Mouse (Mus musculus) midbrain, embryonic 14.5 days (tissue): ENCODE results near the gene Bola3. TPM values are rescaled to one million over a fixed set of nuclear protein-coding genes. Genes with fewer than 3 reads are reported as not detected.

Experiments used
- ATAC-seq: fragments of 200-750 bp; cut with Nextera tagmentation; 2 replicates; pipeline ENCODE4 v1.8.0; 2017; ENCODE audit warnings: moderate number of reproducible peaks, moderate library complexity; ENCODE audit not compliant: low FRiP score, low TSS enrichment
- DNase-seq: peaks from one replicate; pipeline ENCODE4 v3.0.0-alpha.2; 2015
- H3K27ac ChIP-seq: fragments of 300-500 bp; sonication (generic); replicated peaks from 2 replicates; pipeline ENCODE4 v1.5.1; 2014; ENCODE audit warnings: mild to moderate bottlenecking, low read depth, low read length, moderate library complexity
- H3K27me3 ChIP-seq: fragments of 300-500 bp; sonication (generic); 2 replicates; pipeline ENCODE4 v1.6.1; 2014; ENCODE audit warnings: low read length, control low read depth, mixed read lengths; ENCODE audit not compliant: control insufficient read depth, insufficient read depth
- H3K36me3 ChIP-seq: fragments of 300-500 bp; sonication (generic); 2 replicates; pipeline ENCODE4 v1.6.1; 2014; ENCODE audit warnings: low read length, control low read depth; ENCODE audit not compliant: control insufficient read depth, insufficient read depth
- H3K4me1 ChIP-seq: fragments of 300-500 bp; sonication (generic); 2 replicates; pipeline ENCODE4 v1.6.1; 2014; ENCODE audit warnings: mild to moderate bottlenecking, antibody characterized with exemption, low read length, control low read depth; ENCODE audit not compliant: control insufficient read depth, insufficient read depth
- H3K4me2 ChIP-seq: fragments of 300-500 bp; sonication (generic); 2 replicates; pipeline ENCODE4 v1.6.1; 2014; ENCODE audit warnings: mild to moderate bottlenecking, low read length, moderate library complexity
- H3K4me3 ChIP-seq: fragments of 300-500 bp; sonication (generic); replicated peaks from 2 replicates; pipeline ENCODE4 v1.5.1; 2014; ENCODE audit warnings: low read depth, low read length
- H3K9ac ChIP-seq: fragments of 300-500 bp; sonication (generic); replicated peaks from 2 replicates; pipeline ENCODE4 v1.6.1; 2014; ENCODE audit warnings: mild to moderate bottlenecking, low read length, moderate library complexity
- H3K9me3 ChIP-seq: fragments of 300-500 bp; sonication (generic); 2 replicates; pipeline ENCODE4 v1.6.1; 2016; ENCODE audit warnings: low read length, control low read depth, mixed read lengths; ENCODE audit not compliant: control insufficient read depth
- WGBS: fragments of 180-500 bp; shearing (Covaris S2); extraction: QIAGEN DNeasy Blood & Tissue Kit; methylation state at CpG from one replicate; pipeline ENCODE4 v1.1.7; 2014; 5-methylcytosine and 5-hydroxymethylcytosine counted together
- polyA plus RNA-seq: library from polyadenylated mRNA; unstranded; fragments of >200 nt; fragmentation: Nextera tagmentation; extraction: Ambion mirVana; gene quantifications from 2 replicates; pipeline ENCODE4 v1.2.1, GENCODE M21; 2014

Gene Bola3
- polyA plus RNA-seq, 1 experiment from 2014 or later: 54.5 TPM

- 95% methylated on average over 21 of the region's 21 CpGs for WGBS
- Histone ChIP-seq H3K9me3 (no peaks in the 10 kb centered on the region), H3K27ac (no peak overlapping the region), H3K4me1 (no peaks in the 10 kb centered on the region), H3K4me2 (no peak overlapping the region), H3K36me3 (peaks cover 94% of the 10 kb centered on the region), H3K4me3 (no peak overlapping the region), H3K9ac (no peak overlapping the region), H3K27me3 (no peaks in the 10 kb centered on the region)
- DNase-seq (no peak), ATAC-seq (no peak)
These were observed 21.5 kb downstream of the Bola3 start for GRCm38 (mm10) chr6:83370316-83370965.

DNA sequence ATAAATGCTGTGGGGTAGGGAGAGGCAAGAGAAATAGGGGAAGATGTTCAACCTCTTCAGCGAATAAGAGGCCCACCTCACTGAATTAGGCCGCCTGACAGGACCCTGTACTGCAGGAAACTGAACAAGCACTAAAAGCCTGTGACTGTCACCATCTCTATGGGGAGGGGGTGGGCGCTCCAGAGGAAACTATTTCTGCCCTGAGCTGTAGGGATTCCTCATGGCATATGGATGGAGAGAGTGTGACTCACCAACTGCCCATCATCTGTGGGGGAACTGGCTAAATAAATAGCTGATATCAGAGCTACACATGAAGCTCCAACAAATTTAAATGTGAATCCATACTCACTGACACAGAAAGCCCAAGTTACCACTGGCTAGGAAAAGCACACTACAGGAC is 22.4 kb downstream of the Bola3 start:
- H3K4me3 ChIP-seq: no peak overlapping the region
- H3K4me1 ChIP-seq: no peaks in the 10 kb centered on the region
- no peaks in the 10 kb centered on the region for H3K27me3 ChIP-seq
- H3K36me3 ChIP-seq: peaks cover 99% of the 10 kb centered on the region
- H3K27ac ChIP-seq: no peak overlapping the region
- H3K4me2 ChIP-seq: no peak overlapping the region
- ATAC-seq (no peak), DNase-seq (no peak)
- no peaks in the 10 kb centered on the region for H3K9me3 ChIP-seq
- H3K9ac ChIP-seq: no peak overlapping the region
- 93% methylated on average over 3 of the region's 3 CpGs for WGBS

GRCm38 (mm10) chr6:83373704-83374300 is 24.9 kb downstream of the Bola3 start:
- no peaks in the 10 kb centered on the region for H3K4me1 ChIP-seq
- 88% methylated on average over 9 of the region's 9 CpGs for WGBS
- no peaks in the 10 kb centered on the region for H3K27me3 ChIP-seq
- no peak overlapping the region for H3K4me3 ChIP-seq
- no peak overlapping the region for H3K4me2 ChIP-seq
- no peaks in the 10 kb centered on the region for H3K9me3 ChIP-seq
- H3K36me3 ChIP-seq: peaks cover 100% of the 10 kb centered on the region
- DNase-seq (no peak), ATAC-seq (no peak)
- H3K27ac ChIP-seq: no peak overlapping the region
- H3K9ac ChIP-seq: no peak overlapping the region

- H3K27me3 ChIP-seq: no peaks in the 10 kb centered on the region
- H3K9ac ChIP-seq: no peak overlapping the region
- no peaks in the 10 kb centered on the region for H3K9me3 ChIP-seq
- H3K27ac ChIP-seq: no peak overlapping the region
- DNase-seq: no peak
- no peak overlapping the region for H3K4me2 ChIP-seq
- ATAC-seq: no peak
- no peak overlapping the region for H3K4me3 ChIP-seq
- peaks cover 65% of the 10 kb centered on the region for H3K36me3 ChIP-seq
- WGBS: 92% methylated on average over 10 of the region's 10 CpGs
- no peaks in the 10 kb centered on the region for H3K4me1 ChIP-seq
These were observed 32.9 kb downstream of the Bola3 start for GRCm38 (mm10) chr6:83381510-83382491.

DNA sequence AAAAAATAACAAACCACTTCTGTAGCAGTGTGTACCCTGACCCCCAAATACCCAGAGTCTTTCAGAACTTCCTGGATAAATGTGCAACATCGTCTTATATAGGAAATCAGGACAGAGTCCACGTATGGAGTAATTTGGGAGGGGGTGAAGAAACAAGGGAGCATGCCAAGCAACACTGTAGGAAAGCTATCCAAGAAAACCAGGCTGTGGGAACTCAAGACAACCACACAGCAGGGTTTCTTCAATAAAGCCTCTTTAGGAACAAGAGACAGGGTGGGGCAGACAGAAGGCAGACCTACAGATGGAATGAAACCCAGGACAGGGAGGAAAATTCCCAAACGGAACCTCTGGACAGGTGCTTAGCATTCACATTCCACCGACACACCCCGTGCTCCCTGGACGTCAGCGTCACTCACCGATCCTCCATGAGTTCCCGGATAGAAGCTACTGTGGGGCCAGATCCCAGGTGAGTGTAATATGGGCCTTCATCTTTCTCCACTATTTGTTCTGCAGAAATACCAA is 36.7 kb downstream of the Bola3 start:
- no peaks in the 10 kb centered on the region for H3K9me3 ChIP-seq
- WGBS: 95% methylated on average over 9 of the region's 9 CpGs
- no peaks in the 10 kb centered on the region for H3K27me3 ChIP-seq
- H3K4me2 ChIP-seq: no peak overlapping the region
- H3K4me1 ChIP-seq: no peaks in the 10 kb centered on the region
- ATAC-seq (no peak), DNase-seq (no peak)
- no peak overlapping the region for H3K9ac ChIP-seq
- H3K36me3 ChIP-seq: peaks cover 31% of the 10 kb centered on the region
- H3K27ac ChIP-seq: no peak overlapping the region
- H3K4me3 ChIP-seq: no peak overlapping the region

- ATAC-seq (no peak), DNase-seq (no peak)
- H3K27ac ChIP-seq: no peak overlapping the region
- H3K36me3 ChIP-seq: peaks cover 45% of the 10 kb centered on the region
- H3K27me3 ChIP-seq: no peaks in the 10 kb centered on the region
- H3K9ac ChIP-seq: no peak overlapping the region
- H3K9me3 ChIP-seq: no peaks in the 10 kb centered on the region
- H3K4me2 ChIP-seq: no peak overlapping the region
- WGBS: 93% methylated on average over 8 of the region's 8 CpGs
- H3K4me3 ChIP-seq: no peak overlapping the region
- H3K4me1 ChIP-seq: no peaks in the 10 kb centered on the region
These were observed 43.3 kb downstream of the Bola3 start for GRCm38 (mm10) chr6:83392166-83392780.

GRCm38 (mm10) chr6:83394122-83394521 is 45.2 kb downstream of the Bola3 start:
- 95% methylated on average over 4 of the region's 4 CpGs for WGBS
- H3K4me1 ChIP-seq: no peaks in the 10 kb centered on the region
- ATAC-seq: no peak
- no peaks in the 10 kb centered on the region for H3K9me3 ChIP-seq
- no peak overlapping the region for H3K4me2 ChIP-seq
- H3K27ac ChIP-seq: no peak overlapping the region
- peaks cover 62% of the 10 kb centered on the region for H3K36me3 ChIP-seq
- no peak overlapping the region for H3K4me3 ChIP-seq
- no peak for DNase-seq
- H3K27me3 ChIP-seq: no peaks in the 10 kb centered on the region
- no peak overlapping the region for H3K9ac ChIP-seq

- H3K4me1 ChIP-seq: peaks cover 4% of the 10 kb centered on the region; the same call in 1 of the 2 replicates
- H3K9me3 ChIP-seq: no peaks in the 10 kb centered on the region
- no peak overlapping the region for H3K27ac ChIP-seq
- no peak for ATAC-seq
- H3K36me3 ChIP-seq: peaks cover 64% of the 10 kb centered on the region
- no peaks in the 10 kb centered on the region for H3K27me3 ChIP-seq
- WGBS: 95% methylated on average over 15 of the region's 15 CpGs
- no peak overlapping the region for H3K4me2 ChIP-seq
- no peak for DNase-seq
- H3K4me3 ChIP-seq: no peak overlapping the region
- no peak overlapping the region for H3K9ac ChIP-seq
These were observed 46.7 kb downstream of the Bola3 start for GRCm38 (mm10) chr6:83395544-83396229.
